Mouse (Mus musculus) lung, postnatal 0 days (tissue): ENCODE measurements around the gene Mtx1. TPM values are rescaled to one million over a fixed set of nuclear protein-coding genes. Genes with fewer than 3 reads are reported as not detected.

Experiments used
- ATAC-seq: fragments of 200-750 bp; cut with Nextera tagmentation; 2 replicates; pipeline ENCODE4 v1.8.0; 2017; ENCODE audit warnings: moderate library complexity
- DNase-seq: peaks from one replicate; pipeline ENCODE4 v3.0.0-alpha.2; 2016; ENCODE audit warnings: low spot score
- H3K27ac ChIP-seq: fragments of 300-500 bp; sonication (generic); 2 replicates; pipeline ENCODE4 v1.5.1; 2014; ENCODE audit warnings: antibody characterized with exemption, mild to moderate bottlenecking, low read length, mixed read lengths
- H3K27me3 ChIP-seq: fragments of 300-500 bp; sonication (generic); replicated peaks from 2 replicates; pipeline ENCODE4 v1.6.1; 2014; ENCODE audit warnings: low read length, mixed read lengths; ENCODE audit not compliant: insufficient read depth
- H3K36me3 ChIP-seq: fragments of 300-500 bp; sonication (generic); 2 replicates; pipeline ENCODE4 v1.6.1; 2014; ENCODE audit warnings: low read length, mixed read lengths; ENCODE audit not compliant: insufficient read depth
- H3K4me1 ChIP-seq: fragments of 300-500 bp; sonication (generic); 2 replicates; pipeline ENCODE4 v1.6.1; 2014; ENCODE audit warnings: antibody characterized with exemption, low read depth, low read length, mixed read lengths; ENCODE audit not compliant: insufficient read depth
- H3K4me2 ChIP-seq: fragments of 300-500 bp; sonication (generic); replicated peaks from 2 replicates; pipeline ENCODE4 v1.6.1; 2014; ENCODE audit warnings: low read depth, mild to moderate bottlenecking, low read length, moderate library complexity, mixed read lengths
- H3K4me3 ChIP-seq: fragments of 300-500 bp; sonication (generic); 2 replicates; pipeline ENCODE4 v1.5.1; 2014; ENCODE audit warnings: low read depth, low read length
- H3K9ac ChIP-seq: fragments of 300-500 bp; sonication (generic); replicated peaks from 2 replicates; pipeline ENCODE4 v1.6.1; 2014; ENCODE audit warnings: low read depth, mild to moderate bottlenecking
- H3K9me3 ChIP-seq: fragments of 300-500 bp; sonication (generic); 2 replicates; pipeline ENCODE4 v1.6.1; 2016; ENCODE audit warnings: low read length, mixed read lengths
- CTCF ChIP-seq: IDR thresholded peaks from 2 replicates; pipeline ENCODE4 v1.5.1; 2016; ENCODE audit warnings: antibody characterized with exemption, mild to moderate bottlenecking
- EP300 ChIP-seq: IDR thresholded peaks from 2 replicates; pipeline ENCODE4 v1.6.1; 2016; ENCODE audit warnings: antibody characterized with exemption, mild to moderate bottlenecking, control low read depth
- WGBS: fragments of 180-500 bp; shearing (Covaris S2); extraction: QIAGEN DNeasy Blood & Tissue Kit; methylation state at CpG from one replicate; pipeline ENCODE4 v1.1.7; 2014; 5-methylcytosine and 5-hydroxymethylcytosine counted together
- polyA plus RNA-seq: library from polyadenylated mRNA; unstranded; fragments of >200 nt; fragmentation: Nextera tagmentation; extraction: Ambion mirVana; gene quantifications from 2 replicates; pipeline ENCODE4 v1.2.1, GENCODE M21; 2015

Mtx1 gene
- polyA plus RNA-seq, 1 experiment from 2014 or later = 116 TPM

- Histone ChIP-seq H3K4me3 (peak overlapping the region; percentile 68), H3K9ac (peak overlapping the region; percentile 76), H3K27ac (peak overlapping the region; percentile 76), H3K27me3 (no peaks in the 10 kb centered on the region), H3K9me3 (no peaks in the 10 kb centered on the region), H3K4me2 (peak overlapping the region; percentile 97), H3K36me3 (no peaks in the 10 kb centered on the region), H3K4me1 (peaks cover 16% of the 10 kb centered on the region; the same call in 1 of the 2 replicates)
- under 1% methylated on average over 20 of the region's 20 CpGs for WGBS
- TF ChIP-seq CTCF = no peak
- no peak for TF ChIP-seq EP300
- peak; percentile 89 for ATAC-seq
- DNase-seq = peak; percentile 93
Observed at GRCm38 (mm10) chr3:89266439-89266893, 39.6 kb upstream of the Mtx1 start.

- ATAC-seq (peak; percentile 66), DNase-seq (peak; percentile 61)
- H3K9ac ChIP-seq = no peak overlapping the region
- H3K36me3 ChIP-seq = no peaks in the 10 kb centered on the region
- TF ChIP-seq CTCF = no peak
- TF ChIP-seq EP300 = peak; percentile 64; the same call in 1 of the 2 replicates
- H3K27me3 ChIP-seq = no peaks in the 10 kb centered on the region
- H3K4me3 ChIP-seq = no peak overlapping the region
- peak overlapping the region; percentile 43; the same call in 1 of the 2 replicates for H3K27ac ChIP-seq
- peaks cover 5% of the 10 kb centered on the region; the same call in 1 of the 2 replicates for H3K4me1 ChIP-seq
- no peaks in the 10 kb centered on the region for H3K9me3 ChIP-seq
- H3K4me2 ChIP-seq = no peak overlapping the region
- WGBS = 53% methylated on average over 10 of the region's 10 CpGs
Observed at GRCm38 (mm10) chr3:89262417-89262816, 35.5 kb upstream of the Mtx1 start.

GRCm38 (mm10) chr3:89260211-89260610, 33.3 kb upstream of the Mtx1 start:
- H3K4me2 ChIP-seq = no peak overlapping the region
- DNase-seq (no peak), ATAC-seq (no peak)
- no peak overlapping the region for H3K27ac ChIP-seq
- H3K4me1 ChIP-seq = no peaks in the 10 kb centered on the region
- H3K9me3 ChIP-seq = no peaks in the 10 kb centered on the region
- no peaks in the 10 kb centered on the region for H3K36me3 ChIP-seq
- WGBS = 62% methylated on average over 3 of the region's 3 CpGs
- TF ChIP-seq CTCF = no peak
- TF ChIP-seq EP300 = no peak
- no peaks in the 10 kb centered on the region for H3K27me3 ChIP-seq
- no peak overlapping the region for H3K9ac ChIP-seq
- H3K4me3 ChIP-seq = no peak overlapping the region

GRCm38 (mm10) chr3:89259076-89259475, 32.2 kb upstream of the Mtx1 start, which contains the start of gene Dpm3:
Dpm3 (plus strand) TSS chr3:89259358.
- DNase-seq (no peak), ATAC-seq (no peak)
- TF ChIP-seq CTCF (no peak), EP300 (no peak)

GRCm38 (mm10) chr3:89256177-89256576, 29.3 kb upstream of the Mtx1 start:
- no peak overlapping the region for H3K4me3 ChIP-seq
- H3K9ac ChIP-seq = no peak overlapping the region
- no peaks in the 10 kb centered on the region for H3K36me3 ChIP-seq
- DNase-seq (no peak), ATAC-seq (peak; percentile 37)
- H3K27ac ChIP-seq = no peak overlapping the region
- no peak overlapping the region for H3K4me2 ChIP-seq
- H3K27me3 ChIP-seq = no peaks in the 10 kb centered on the region
- no peaks in the 10 kb centered on the region for H3K9me3 ChIP-seq
- TF ChIP-seq EP300 = peak; percentile 48; the same call in 1 of the 2 replicates
- no peak for TF ChIP-seq CTCF
- H3K4me1 ChIP-seq = peaks cover 9% of the 10 kb centered on the region
- 56% methylated on average over 5 of the region's 5 CpGs for WGBS

More at GRCm38 (mm10) chr3:89259076-89259475, 32.2 kb upstream of the Mtx1 start, which contains the start of gene Dpm3:
- Histone ChIP-seq H3K4me1 (no peaks in the 10 kb centered on the region), H3K27me3 (no peaks in the 10 kb centered on the region), H3K27ac (no peak within 1 kb of the TSS), H3K9ac (no peak within 1 kb of the TSS), H3K9me3 (no peaks in the 10 kb centered on the region), H3K36me3 (no peaks in the 10 kb centered on the region), H3K4me3 (no peak within 1 kb of the TSS), H3K4me2 (no peak within 1 kb of the TSS)
- 48% methylated on average over 7 of the region's 7 CpGs for WGBS

- Histone ChIP-seq H3K27me3 (no peaks in the 10 kb centered on the region), H3K4me3 (no peak overlapping the region), H3K27ac (no peak overlapping the region), H3K36me3 (no peaks in the 10 kb centered on the region), H3K4me1 (peaks cover 17% of the 10 kb centered on the region), H3K9ac (no peak overlapping the region), H3K9me3 (no peaks in the 10 kb centered on the region), H3K4me2 (no peak overlapping the region)
- no peak for DNase-seq
- 81% methylated on average over 5 of the region's 5 CpGs for WGBS
- TF ChIP-seq CTCF (no peak), EP300 (no peak)
- no peak for ATAC-seq
Observed at GRCm38 (mm10) chr3:89254994-89255393, 28.1 kb upstream of the Mtx1 start.
